Mouse (Mus musculus) megakaryocyte, embryonic 14.5 days (primary cell): ENCODE data around the gene Ss18l2. TPM values are rescaled to one million over a fixed set of nuclear protein-coding genes. Genes with fewer than 3 reads are reported as not detected.

Experiments used
- H3K27me3 ChIP-seq: replicated peaks from 2 replicates; pipeline ENCODE3; 2012; ENCODE audit warnings: inconsistent platforms
- H3K36me3 ChIP-seq: replicated peaks from 2 replicates; pipeline ENCODE3; 2012; ENCODE audit warnings: low read length, inconsistent platforms, mixed read lengths
- H3K4me1 ChIP-seq: 2 replicates; pipeline ENCODE4 v1.6.1; 2012; ENCODE audit warnings: inconsistent platforms
- H3K4me3 ChIP-seq: replicated peaks from 2 replicates; pipeline ENCODE3; 2012; ENCODE audit warnings: moderate library complexity, mild to moderate bottlenecking, inconsistent platforms
- H3K9me3 ChIP-seq: 2 replicates; pipeline ENCODE4 v1.6.1; 2012; ENCODE audit warnings: inconsistent platforms
- FLI1 ChIP-seq: IDR thresholded peaks from 2 replicates; pipeline ENCODE4 v1.6.1; 2012; ENCODE audit warnings: low read length, inconsistent platforms, mixed read lengths
- GATA1 ChIP-seq: IDR thresholded peaks from 3 replicates; pipeline ENCODE4 v1.6.1; 2012; ENCODE audit warnings: mixed read lengths, low read length, inconsistent platforms, borderline replicate concordance
- polyA plus RNA-seq: library from polyadenylated mRNA; stranded (reverse); fragments of >175 nt; gene quantifications from 2 replicates; pipeline ENCODE4 v1.2.3, GENCODE M21; 2012; ENCODE audit warnings: low replicate concordance; ENCODE audit not compliant: insufficient read depth

Gene Ss18l2
- polyA plus RNA-seq, 1 experiment = 45.4 TPM

DNA sequence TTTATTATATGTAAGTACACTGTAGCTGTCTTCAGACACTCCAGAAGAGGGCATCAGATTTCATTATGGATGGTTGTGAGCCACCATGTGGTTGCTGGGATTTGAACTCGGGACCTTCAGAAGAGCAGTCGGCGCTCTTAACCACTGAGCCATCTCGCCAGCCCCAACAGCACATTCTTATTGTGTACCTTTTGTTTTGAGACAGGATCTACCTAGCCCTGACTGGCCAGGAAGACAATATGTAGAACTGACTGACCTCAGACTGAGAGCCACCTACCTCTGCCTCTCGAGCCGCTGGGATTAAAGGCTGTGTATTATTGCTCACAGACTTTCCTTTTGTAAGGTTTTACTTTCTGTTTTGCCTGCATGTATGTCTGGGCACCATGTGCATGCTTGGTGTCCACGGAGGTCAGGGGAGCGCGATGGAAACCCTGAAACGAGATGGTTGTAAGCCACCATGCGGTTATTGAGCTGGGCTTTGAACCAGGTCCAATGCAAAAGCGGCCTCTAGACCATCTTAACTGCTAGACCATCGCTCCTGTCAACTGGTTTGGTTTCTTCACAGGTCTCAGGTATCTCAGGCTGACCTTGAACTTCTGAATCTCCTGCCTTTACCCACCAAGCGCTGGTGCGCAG lies 8.1 kb downstream of the Ss18l2 start:
- H3K4me1 ChIP-seq = peaks cover 38% of the 10 kb centered on the region
- TF ChIP-seq FLI1 (no peak), GATA1 (no peak)
- H3K27me3 ChIP-seq = no peaks in the 10 kb centered on the region
- peaks cover 18% of the 10 kb centered on the region for H3K36me3 ChIP-seq
- H3K4me3 ChIP-seq = peak overlapping the region; percentile 100
- 0 out of 2 replicates have a peak, but pooled peaks cover 3% of the 10 kb centered on the region for H3K9me3 ChIP-seq

DNA sequence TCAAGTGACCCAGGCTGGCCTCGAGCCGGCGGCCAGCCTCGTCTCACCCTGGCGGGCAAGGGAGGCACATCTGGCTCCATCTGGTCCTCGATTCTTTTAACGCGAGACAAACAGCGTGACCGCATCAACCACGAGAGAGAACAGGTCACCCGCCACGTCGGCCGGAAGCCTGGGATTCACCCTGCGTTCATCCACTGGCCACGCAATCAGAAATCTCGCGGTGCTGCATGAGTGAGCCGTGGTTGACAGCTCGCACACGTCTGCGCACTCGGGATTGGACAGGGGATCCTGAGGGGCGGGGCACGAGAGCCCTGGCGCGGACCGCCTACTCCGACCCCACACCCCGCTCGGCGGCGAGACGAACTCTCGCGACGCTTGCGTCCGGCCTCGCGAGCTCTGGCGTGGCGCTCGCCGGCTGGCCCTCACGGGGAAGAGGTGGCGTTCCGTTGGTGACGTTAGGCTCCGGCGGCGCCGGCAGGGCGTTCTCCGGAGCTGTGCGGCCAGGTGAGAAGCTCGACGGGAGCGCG lies 8.7 kb downstream of the Ss18l2 start, which contains the start of gene Nktr:
Gene Nktr (plus strand): TSS at position 378 of the 527 bp plus-strand sequence.
- peaks cover 13% of the 10 kb centered on the region for H3K36me3 ChIP-seq
- H3K9me3 ChIP-seq = 0 out of 2 replicates have a peak, but pooled peaks cover 3% of the 10 kb centered on the region
- H3K4me3 ChIP-seq = peak within 1 kb of the TSS; percentile 100
- peaks cover 39% of the 10 kb centered on the region for H3K4me1 ChIP-seq
- TF ChIP-seq GATA1 (no peak), FLI1 (no peak)
- H3K27me3 ChIP-seq = no peaks in the 10 kb centered on the region

DNA sequence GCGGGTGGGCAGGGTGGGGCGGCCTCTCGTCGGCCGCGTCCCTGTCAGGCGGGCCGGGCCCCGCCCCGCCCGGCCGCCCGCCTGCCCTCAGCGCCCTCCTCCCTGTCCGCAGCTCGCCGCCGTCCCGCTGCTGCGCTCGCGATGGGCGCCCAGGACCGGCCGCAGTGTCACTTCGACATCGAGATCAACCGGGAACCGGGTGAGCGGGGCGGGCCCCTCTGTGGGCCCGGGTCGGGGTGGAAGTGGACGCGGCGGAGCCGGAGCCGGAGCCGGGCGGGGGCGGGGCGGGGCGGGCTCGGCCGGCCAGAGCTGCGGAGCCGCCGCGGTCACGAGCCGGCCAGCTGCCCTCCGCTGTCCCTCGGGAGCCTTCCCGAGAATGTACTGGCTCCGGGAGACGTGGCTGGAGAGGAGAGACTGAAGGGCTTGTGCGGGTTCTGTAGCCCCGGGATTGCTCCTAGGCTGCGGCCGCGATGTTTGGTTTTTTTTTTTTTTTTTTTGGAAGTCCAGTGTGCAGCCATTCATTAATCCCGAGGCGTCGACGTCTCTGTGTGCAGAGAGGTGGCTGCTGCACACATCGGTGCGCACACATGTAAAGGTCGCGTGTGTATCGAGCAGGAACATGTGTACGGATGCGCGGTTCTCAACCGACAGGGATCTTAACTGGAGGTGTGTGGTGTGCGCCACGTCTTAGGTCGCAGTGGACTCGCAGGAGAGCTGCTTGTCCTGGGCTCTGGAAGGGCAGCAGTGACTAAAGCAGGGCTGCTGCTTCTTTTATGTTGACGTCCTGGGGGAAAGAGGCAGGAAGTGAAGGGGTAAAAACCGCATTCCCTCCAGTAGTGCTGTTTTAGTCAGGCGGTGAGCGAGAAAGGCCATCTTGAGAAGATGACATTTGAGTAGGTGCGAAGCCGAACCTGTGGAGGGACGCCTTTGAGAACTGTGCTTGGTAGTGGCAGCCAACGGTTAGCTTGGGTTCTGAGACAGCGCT lies 9.5 kb downstream of the Ss18l2 start:
- H3K4me1 ChIP-seq = peaks cover 42% of the 10 kb centered on the region
- 0 out of 2 replicates have a peak, but pooled peaks cover 3% of the 10 kb centered on the region for H3K9me3 ChIP-seq
- no peaks in the 10 kb centered on the region for H3K27me3 ChIP-seq
- H3K4me3 ChIP-seq = peak overlapping the region; percentile 100
- peaks cover 16% of the 10 kb centered on the region for H3K36me3 ChIP-seq
- TF ChIP-seq FLI1 = no peak
- TF ChIP-seq GATA1 = no peak

DNA sequence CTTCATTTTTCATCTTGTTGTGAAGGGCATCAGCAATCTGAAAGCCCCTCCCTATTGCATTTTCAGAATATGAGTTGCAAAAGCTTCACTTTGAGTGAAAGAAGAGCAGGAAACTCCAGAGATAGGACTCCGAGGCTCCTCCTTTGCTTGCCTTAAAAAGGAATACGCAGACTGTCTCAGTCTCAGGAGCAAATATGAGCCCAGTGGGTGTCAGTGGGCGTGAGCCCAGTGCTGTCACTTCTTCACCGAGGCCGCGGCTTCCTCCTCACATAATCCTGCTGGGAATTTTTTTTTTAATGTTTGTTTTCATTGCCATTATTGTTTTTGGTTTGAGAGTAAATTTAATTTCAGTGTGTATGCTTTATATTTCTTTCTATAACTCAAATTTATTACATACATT lies 30.4 kb downstream of the Ss18l2 start:
- peaks cover 90% of the 10 kb centered on the region for H3K36me3 ChIP-seq

DNA sequence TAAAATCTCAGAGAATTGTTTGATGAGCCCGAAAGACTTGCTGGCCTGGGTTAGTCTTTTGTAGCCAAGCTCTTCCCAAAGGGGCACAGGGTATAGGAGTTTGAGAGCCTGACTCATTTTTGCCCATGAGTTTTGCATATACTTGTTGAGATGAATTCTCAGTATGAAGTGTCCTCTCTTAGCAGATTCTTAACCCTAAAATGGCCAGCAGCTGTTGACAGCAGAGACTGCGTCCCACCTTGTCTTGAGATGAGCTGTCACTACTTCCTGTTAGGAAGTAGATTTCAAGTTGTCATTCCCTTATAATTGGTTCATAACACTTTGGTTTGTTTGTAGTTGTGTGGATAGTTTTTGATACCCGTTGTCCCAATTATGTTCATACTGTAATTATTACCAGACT lies 31.0 kb downstream of the Ss18l2 start:
- TF ChIP-seq FLI1 (no peak), GATA1 (no peak)
- Histone ChIP-seq H3K4me1 (peaks cover 30% of the 10 kb centered on the region), H3K9me3 (no peaks in the 10 kb centered on the region), H3K27me3 (no peaks in the 10 kb centered on the region), H3K4me3 (no peak overlapping the region), H3K36me3 (peaks cover 90% of the 10 kb centered on the region)

More for the DNA sequence above, 30.4 kb downstream of the Ss18l2 start:
- Histone ChIP-seq H3K4me3 (no peak overlapping the region), H3K27me3 (no peaks in the 10 kb centered on the region), H3K9me3 (no peaks in the 10 kb centered on the region), H3K4me1 (peaks cover 30% of the 10 kb centered on the region)
- TF ChIP-seq GATA1 (no peak), FLI1 (no peak)

DNA sequence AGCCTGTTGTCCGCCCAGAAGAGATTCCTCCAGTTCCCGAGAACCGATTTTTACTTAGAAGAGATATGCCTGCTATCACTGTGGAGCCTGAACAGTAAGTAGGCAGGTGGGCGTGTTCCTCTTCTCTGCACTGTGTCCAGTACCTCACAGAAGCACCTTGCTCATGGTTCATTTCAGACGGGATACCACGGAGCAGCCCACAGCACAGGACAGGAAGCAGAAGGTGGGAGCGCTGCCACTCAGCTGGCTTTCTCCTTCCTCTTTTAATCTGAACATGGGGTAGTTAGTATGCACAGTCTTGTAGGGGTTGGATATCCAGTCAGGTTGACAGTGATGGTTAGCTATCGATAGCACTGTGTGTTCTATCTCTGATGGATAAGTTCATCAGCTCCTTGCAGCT lies 33.9 kb downstream of the Ss18l2 start:
- Histone ChIP-seq H3K4me3 (no peak overlapping the region), H3K4me1 (peaks cover 26% of the 10 kb centered on the region), H3K9me3 (no peaks in the 10 kb centered on the region), H3K27me3 (no peaks in the 10 kb centered on the region), H3K36me3 (peaks cover 96% of the 10 kb centered on the region)
- TF ChIP-seq GATA1 (no peak), FLI1 (no peak)

DNA sequence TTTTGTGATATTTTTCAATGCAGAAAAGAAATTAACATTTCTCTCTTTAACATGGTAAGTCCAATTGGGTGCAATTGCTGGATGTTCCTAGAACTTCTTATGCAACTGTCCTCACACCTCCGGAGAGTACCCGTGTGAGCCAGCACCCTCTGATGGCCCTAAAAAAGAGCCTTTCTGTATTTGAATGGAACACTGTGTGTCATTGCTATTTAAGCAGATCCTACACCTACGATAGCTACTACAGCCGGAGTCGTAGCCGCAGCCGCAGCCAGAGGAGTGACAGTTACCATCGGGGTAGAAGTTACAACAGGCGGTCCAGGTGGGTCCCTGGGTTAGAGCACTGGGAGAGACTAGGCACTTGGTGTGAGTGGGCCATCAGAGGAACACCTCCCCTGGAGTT lies 42.6 kb downstream of the Ss18l2 start:
- Histone ChIP-seq H3K36me3 (peaks cover 97% of the 10 kb centered on the region), H3K27me3 (no peaks in the 10 kb centered on the region), H3K4me1 (peaks cover 21% of the 10 kb centered on the region), H3K4me3 (no peak overlapping the region), H3K9me3 (no peaks in the 10 kb centered on the region)
- no peak for TF ChIP-seq FLI1
- TF ChIP-seq GATA1 = no peak

DNA sequence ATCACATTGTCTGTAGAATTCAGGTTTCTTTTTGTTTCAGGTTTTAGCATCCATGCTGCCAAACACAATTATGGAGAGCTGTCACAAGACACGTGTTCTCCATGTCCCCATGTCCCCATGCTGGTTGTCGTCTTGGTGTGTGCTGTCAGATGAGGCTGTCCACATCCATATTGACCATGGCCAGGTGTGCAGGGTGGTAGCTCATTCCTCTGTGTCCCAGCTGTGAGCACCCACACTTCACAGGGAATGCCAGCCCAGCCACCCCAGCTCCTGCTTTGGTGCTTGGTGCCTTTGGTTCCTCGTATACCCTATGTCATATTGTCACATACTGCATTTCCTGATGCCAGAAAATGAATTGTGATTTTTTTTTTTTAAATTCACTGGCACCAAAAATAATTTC lies 44.5 kb downstream of the Ss18l2 start:
- H3K9me3 ChIP-seq = no peaks in the 10 kb centered on the region
- no peak for TF ChIP-seq GATA1
- H3K4me1 ChIP-seq = peaks cover 40% of the 10 kb centered on the region
- H3K36me3 ChIP-seq = peaks cover 88% of the 10 kb centered on the region
- H3K4me3 ChIP-seq = no peak overlapping the region
- H3K27me3 ChIP-seq = peaks cover 18% of the 10 kb centered on the region

DNA sequence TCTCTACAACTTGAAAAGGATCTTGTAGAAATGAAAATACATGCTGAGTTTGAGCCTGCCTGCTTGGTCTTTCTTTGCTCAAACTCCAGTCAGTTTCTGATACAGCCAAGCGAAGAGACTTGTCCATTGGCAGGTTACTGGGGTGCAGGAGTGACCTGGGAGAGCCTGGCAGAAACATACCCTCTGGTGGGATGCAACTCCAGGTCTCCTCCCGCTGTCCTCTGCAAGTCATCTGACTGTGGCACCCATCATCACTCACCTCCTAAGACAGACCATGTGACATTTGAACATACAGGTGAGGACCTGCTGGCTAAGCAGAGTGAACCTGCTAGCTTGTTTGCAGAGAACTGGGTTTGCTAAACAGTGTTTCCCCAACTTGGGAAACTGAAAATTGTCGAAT lies 46.7 kb downstream of the Ss18l2 start:
- H3K27me3 ChIP-seq = peaks cover 39% of the 10 kb centered on the region
- no peaks in the 10 kb centered on the region for H3K9me3 ChIP-seq
- H3K4me1 ChIP-seq = peaks cover 55% of the 10 kb centered on the region
- H3K36me3 ChIP-seq = peaks cover 66% of the 10 kb centered on the region
- no peak overlapping the region for H3K4me3 ChIP-seq
- TF ChIP-seq GATA1 = no peak

DNA sequence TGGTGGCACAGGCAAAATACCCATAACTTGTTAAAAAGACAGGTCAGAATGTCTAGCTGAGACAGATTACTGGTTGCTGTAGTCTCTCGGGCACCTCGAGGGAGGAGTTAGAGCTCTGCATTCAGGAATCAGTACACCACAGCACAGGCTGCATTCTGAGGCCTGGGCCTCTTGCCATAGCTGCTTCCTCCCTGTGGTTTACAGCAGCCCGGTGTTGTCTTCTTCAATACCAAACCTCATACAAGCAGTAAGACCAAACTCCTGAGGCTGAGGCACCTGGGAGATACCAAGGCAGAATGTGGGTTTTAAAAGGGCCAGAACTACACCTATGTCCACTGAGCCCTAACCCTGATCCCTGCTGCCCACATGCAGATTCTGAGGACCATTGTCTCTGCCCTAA lies 47.3 kb downstream of the Ss18l2 start:
- Histone ChIP-seq H3K27me3 (peaks cover 46% of the 10 kb centered on the region), H3K4me1 (peaks cover 55% of the 10 kb centered on the region), H3K36me3 (peaks cover 59% of the 10 kb centered on the region), H3K9me3 (no peaks in the 10 kb centered on the region), H3K4me3 (no peak overlapping the region)
- no peak for TF ChIP-seq FLI1
- no peak for TF ChIP-seq GATA1
